Mouse (Mus musculus): ENCODE measurements at regions not wholly inside any gene's neighbourhood (a gene's known extent, or its start where the extent isn't known, plus 50 kb on each side); places are given as distances from the start of the nearest gene placed in this dataset.
A peak's percentile ranks its signal among the peaks of the same experiment; 100 is the strongest.

GRCm38 (mm10) chr3:17848181-17848580, 100.0 kb upstream of the Cypt12 start:
- no peaks in the 10 kb centered on the region for H3K9me3 ChIP-seq (replicated peaks; ENCODE audit: insufficient read depth, low read length)
- no peaks in the 10 kb centered on the region for H3K27me3 ChIP-seq (ENCODE audit: control insufficient read depth in 1 of 2, insufficient read depth in 2 of 2, low read length in 2 of 2)
- no peak overlapping the region for H3K9ac ChIP-seq (ENCODE audit: control insufficient read depth, low read depth, low read length, poor library complexity, severe bottlenecking)
- H3K4me1 ChIP-seq (ENCODE audit: control insufficient read depth in 1 of 2, insufficient read depth in 2 of 2, low read length in 2 of 2), result no peaks in the 10 kb centered on the region
- H3K79me2 ChIP-seq (ENCODE audit: control insufficient read depth, insufficient read depth, low read length, poor library complexity), result no peaks in the 10 kb centered on the region
- H3K4me3 ChIP-seq (ENCODE audit: control insufficient read depth in 1 of 2, insufficient read depth in 1 of 2, low read depth in 2 of 2, low read length in 2 of 2), result no peak overlapping the region
- TF ChIP-seq RAD21 (IDR thresholded peaks at IDR 0.05; ENCODE audit: low read depth, low read length), result peak; percentile 7
- TF ChIP-seq POLR2AphosphoS5 (IDR thresholded peaks at IDR 0.05; ENCODE audit: borderline replicate concordance, low read depth, low read length), result no peak
- TF ChIP-seq CTCF (IDR thresholded peaks at IDR 0.05 in 2 of 3, conservative IDR thresholded peaks at IDR 0.05 in 1 of 3; ENCODE audit: control insufficient read depth in 1 of 3, insufficient read depth in 1 of 3, low read depth in 2 of 3, low read length in 3 of 3, poor library complexity in 1 of 3, severe bottlenecking in 1 of 3), result peak in 2 of 3 experiments; percentile 48 to 50; a peak in 4 of 6 replicates
- no peak for TF ChIP-seq NELFE (IDR thresholded peaks at IDR 0.05; ENCODE audit: low read depth, low read length)
- TF ChIP-seq GABPA (IDR thresholded peaks at IDR 0.05; ENCODE audit: low read depth, low read length), result no peak
- no peak for TF ChIP-seq TAL1 (IDR thresholded peaks at IDR 0.05; ENCODE audit: low read length)
- no peak for TF ChIP-seq CHD2 (IDR thresholded peaks at IDR 0.05; ENCODE audit: low read length)
- TF ChIP-seq MYB (IDR thresholded peaks at IDR 0.05; ENCODE audit: low read depth, low read length), result no peak
- TF ChIP-seq MYC (IDR thresholded peaks at IDR 0.05; ENCODE audit: low read depth, low read length), result no peak
- TF ChIP-seq USF2 (IDR thresholded peaks at IDR 0.05; ENCODE audit: borderline replicate concordance in 1 of 2, insufficient read depth in 1 of 2, low read depth in 1 of 2, low read length in 2 of 2), result no peak
- TF ChIP-seq ZKSCAN1 (IDR thresholded peaks at IDR 0.05; ENCODE audit: low read depth, low read length), result no peak
- TF ChIP-seq MAX (IDR thresholded peaks at IDR 0.05; ENCODE audit: low read length), result no peak
- TF ChIP-seq MXI1 (IDR thresholded peaks at IDR 0.05; ENCODE audit: low read depth, low read length), result no peak
- no peak for TF ChIP-seq EP300 (IDR thresholded peaks at IDR 0.05; ENCODE audit: low read depth in 1 of 2, low read length in 2 of 2)
- peak; percentile 26 for TF ChIP-seq SMC3 (IDR thresholded peaks at IDR 0.05; ENCODE audit: low read depth, low read length)
- no peak for TF ChIP-seq MEF2A (IDR thresholded peaks at IDR 0.05; ENCODE audit: extremely low read depth, insufficient replicate concordance, low read depth, low read length, poor library complexity, severe bottlenecking)
- no peak for TF ChIP-seq ZC3H11A (IDR thresholded peaks at IDR 0.05; ENCODE audit: low read depth, low read length)
- DNase-seq (ENCODE audit: low read depth, low spot score), result peak; percentile 55
- no peaks in the 10 kb centered on the region for H3K36me3 ChIP-seq (ENCODE audit: control insufficient read depth in 1 of 2, insufficient read depth in 2 of 2, low read length in 2 of 2)
- no peak overlapping the region for H3K27ac ChIP-seq (ENCODE audit: control insufficient read depth, low read depth, low read length)

GRCm38 (mm10) chr3:17862367-17862766, 85.8 kb upstream of the Cypt12 start:
- Histone ChIP-seq H3K9ac (ENCODE audit: control insufficient read depth, low read depth, low read length, poor library complexity, severe bottlenecking) (no peak overlapping the region), H3K27ac (ENCODE audit: control insufficient read depth, low read depth, low read length) (no peak overlapping the region), H3K9me3 (replicated peaks; ENCODE audit: insufficient read depth, low read length) (no peaks in the 10 kb centered on the region), H3K36me3 (ENCODE audit: control insufficient read depth in 1 of 2, insufficient read depth in 2 of 2, low read length in 2 of 2) (no peaks in the 10 kb centered on the region), H3K79me2 (ENCODE audit: control insufficient read depth, insufficient read depth, low read length, poor library complexity) (no peaks in the 10 kb centered on the region), H3K4me1 (ENCODE audit: control insufficient read depth in 1 of 2, insufficient read depth in 2 of 2, low read length in 2 of 2) (no peaks in the 10 kb centered on the region), H3K4me3 (ENCODE audit: control insufficient read depth in 1 of 2, insufficient read depth in 1 of 2, low read depth in 2 of 2, low read length in 2 of 2) (no peak overlapping the region), H3K27me3 (ENCODE audit: control insufficient read depth in 1 of 2, insufficient read depth in 2 of 2, low read length in 2 of 2) (no peaks in the 10 kb centered on the region)
- DNase-seq (ENCODE audit: low read depth, low spot score), result no peak
- TF ChIP-seq MEF2A (IDR thresholded peaks at IDR 0.05; ENCODE audit: extremely low read depth, insufficient replicate concordance, low read depth, low read length, poor library complexity, severe bottlenecking) (no peak), USF1 (IDR thresholded peaks at IDR 0.05; ENCODE audit: low read depth, low read length) (no peak), POLR2AphosphoS2 (IDR thresholded peaks at IDR 0.05; ENCODE audit: low read length) (no peak), ZKSCAN1 (IDR thresholded peaks at IDR 0.05; ENCODE audit: low read depth, low read length) (no peak), MAZ (IDR thresholded peaks at IDR 0.05; ENCODE audit: low read depth, low read length) (no peak), GATA1 (IDR thresholded peaks at IDR 0.05; ENCODE audit: low read depth, low read length) (no peak), MYB (IDR thresholded peaks at IDR 0.05; ENCODE audit: low read depth, low read length) (no peak), HCFC1 (IDR thresholded peaks at IDR 0.05; ENCODE audit: low read depth, low read length) (no peak), KAT2A (conservative IDR thresholded peaks at IDR 0.05; ENCODE audit: low read depth, low read length) (no peak), POLR2A (IDR thresholded peaks at IDR 0.05; ENCODE audit: control insufficient read depth in 1 of 2, insufficient read depth in 1 of 2, low read depth in 1 of 2, low read length in 2 of 2, poor library complexity in 1 of 2) (no peak), TBP (IDR thresholded peaks at IDR 0.05; ENCODE audit: low read depth, low read length) (no peak), ETS1 (IDR thresholded peaks at IDR 0.05; ENCODE audit: low read depth, low read length) (no peak), NELFE (IDR thresholded peaks at IDR 0.05; ENCODE audit: low read depth, low read length) (no peak), ZMIZ1 (IDR thresholded peaks at IDR 0.05; ENCODE audit: low read depth, low read length) (no peak)
